Mouse (Mus musculus): ENCODE results near the gene Polr2a. TPM values are rescaled to one million over a fixed set of nuclear protein-coding genes. Genes with fewer than 3 reads are reported as not detected.
"Not testable (repeated sequence)": the region's sequence is repeated elsewhere in the genome, so short reads cannot be mapped to it uniquely, and the experiment has no call there.

The Polr2a gene
- total RNA-seq, 2 experiments from 2014 or later: 54.3 to 54.4 TPM

DNA sequence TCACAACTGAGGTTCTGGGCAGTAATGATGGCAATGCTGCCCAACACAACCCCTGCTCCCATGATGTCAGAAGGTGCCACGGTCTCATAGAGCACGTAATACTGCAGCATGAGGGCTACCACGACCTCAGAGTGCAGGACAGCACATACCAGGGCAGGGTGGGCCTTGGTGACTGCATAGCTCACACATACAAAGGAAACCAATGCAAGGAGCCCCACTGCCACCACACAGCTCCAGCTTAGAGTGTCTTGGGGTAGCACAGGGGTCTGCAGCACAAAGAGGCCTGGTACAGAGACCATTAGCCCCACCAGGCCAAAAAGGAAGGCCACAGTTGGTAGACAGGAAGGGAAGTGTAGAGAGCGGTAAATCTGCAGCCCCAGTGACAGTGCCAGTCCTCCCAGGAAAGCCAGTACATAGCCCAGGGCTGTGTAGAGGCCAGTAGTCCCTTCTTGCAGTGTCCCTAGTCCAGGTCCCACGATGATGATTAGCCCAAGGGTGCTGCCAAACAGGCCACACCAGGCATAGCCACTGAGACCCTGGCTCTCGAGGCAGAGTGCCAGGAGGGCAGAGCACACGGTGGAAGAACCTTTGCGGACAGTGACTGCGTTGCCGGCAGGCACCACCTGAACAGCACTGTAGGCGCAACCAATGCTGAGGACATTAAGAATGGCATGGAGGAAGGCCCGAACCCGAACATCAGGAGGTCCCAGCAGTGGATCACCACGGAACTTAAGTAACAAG is 1.9 kb upstream of the Polr2a start:
- intact Hi-C loops (cut with DNase I): no loop called here
- no peak for DNase-seq (ENCODE audit: low spot score in 2 of 2)

DNA sequence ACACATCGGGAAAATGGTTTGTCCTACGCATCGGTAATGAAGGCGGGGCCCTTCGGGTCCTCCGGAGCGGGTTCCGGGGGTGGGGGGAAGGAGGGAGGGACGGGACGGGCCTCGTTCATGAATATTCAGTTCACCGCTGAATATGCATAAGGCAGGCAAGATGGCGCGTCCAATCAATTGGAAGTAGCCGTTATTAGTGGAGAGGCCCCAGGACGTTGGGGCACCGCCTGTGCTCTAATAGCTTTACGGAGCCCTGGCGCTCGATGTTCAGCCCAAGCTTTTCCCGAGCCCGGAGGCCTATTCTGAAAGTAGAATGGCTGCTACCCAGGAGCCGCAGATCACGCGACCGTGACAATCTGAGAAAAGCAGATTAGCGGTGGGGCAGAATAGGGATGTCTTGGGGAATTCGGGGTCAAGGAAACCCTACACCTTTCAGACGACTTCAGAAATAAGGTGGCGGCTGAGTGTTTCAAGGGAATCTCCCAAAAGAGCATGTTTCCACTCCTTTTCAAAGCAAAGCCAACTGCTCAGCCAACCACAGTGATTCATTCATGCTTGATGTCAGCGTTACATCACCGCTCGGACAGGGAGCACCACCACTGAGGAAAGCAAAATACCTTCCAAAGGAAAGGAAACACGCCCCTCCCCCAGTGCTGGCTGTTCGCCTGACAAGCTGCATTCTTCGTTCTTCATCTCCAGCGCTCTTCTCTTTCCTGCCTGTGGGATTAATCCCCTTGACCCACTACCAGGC is 709 bp upstream of the Polr2a start:
- DNase-seq (ENCODE audit: low spot score in 2 of 2): peak; percentile 85 to 90

DNA sequence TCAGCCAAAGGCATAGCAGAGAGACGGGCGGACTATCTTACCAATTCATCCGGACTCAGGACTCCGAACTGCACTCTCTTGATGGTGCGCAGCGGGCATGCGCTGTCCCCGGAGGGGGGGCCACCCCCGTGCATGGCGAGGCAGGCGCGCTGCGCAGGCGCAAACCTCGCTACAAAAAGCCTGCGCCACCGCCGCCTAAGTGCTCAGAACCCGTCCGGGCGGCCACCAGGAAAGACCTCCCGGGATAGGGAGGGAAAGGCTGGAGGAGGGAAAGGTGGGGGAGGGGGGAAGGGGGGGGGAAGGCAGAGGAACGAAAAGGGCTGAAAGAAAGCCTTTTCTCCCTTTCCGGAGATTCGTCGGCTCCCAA is 364 bp downstream of the Polr2a start:
- peak; percentile 96 to 97 for DNase-seq (ENCODE audit: low spot score in 2 of 2)
- intact Hi-C loops (cut with DNase I): loop anchor here (2.0 to 5.0 kb wide), 3 partner anchors 75 to 101 kb away; partner anchors contain the start of genes Nlgn2, Senp3, Sox15 and Tmem256

More for the DNA sequence above, 709 bp upstream of the Polr2a start:
- intact Hi-C loops (cut with DNase I): loop anchor here (2.0 to 5.0 kb wide), 3 partner anchors 76 to 102 kb away; partner anchors contain the start of genes Nlgn2, Senp3, Sox15 and Tmem256

DNA sequence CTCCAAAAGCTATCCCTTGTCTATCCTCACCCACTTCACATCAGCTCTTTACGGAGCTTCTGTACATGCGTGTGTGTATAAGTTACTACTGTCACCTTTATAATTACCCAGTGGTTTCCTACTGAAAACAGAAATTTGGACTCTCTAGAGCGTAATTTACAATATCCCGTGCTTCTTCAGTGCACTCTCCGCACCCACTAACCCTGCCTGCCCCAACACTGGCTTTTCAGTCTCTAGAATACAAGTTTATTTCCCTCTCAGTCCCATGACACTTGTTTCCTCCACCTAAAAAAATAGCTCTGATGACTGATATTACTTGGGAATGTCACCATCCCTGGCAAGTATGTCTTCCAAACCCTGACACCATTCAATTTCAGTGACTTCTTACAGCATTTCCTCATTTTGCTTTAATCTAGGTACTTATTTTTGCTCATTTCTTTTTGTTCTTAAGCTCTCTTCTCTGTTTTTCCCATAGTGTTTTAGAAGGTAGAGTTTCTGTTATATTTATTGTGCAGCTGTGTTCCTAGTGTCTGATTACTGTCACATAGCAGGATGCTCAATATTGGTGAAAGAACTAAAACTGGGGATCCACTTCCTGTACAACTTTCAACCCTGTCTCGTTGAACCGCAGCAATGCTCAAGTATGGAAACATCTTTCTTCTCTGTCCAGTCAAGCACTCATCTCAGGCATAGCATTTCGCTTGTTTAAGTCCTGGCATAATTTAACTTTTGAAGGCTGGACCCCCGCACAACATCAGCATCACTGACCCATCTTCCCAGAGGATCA is 941 bp downstream of the Polr2a start:
- DNase-seq (ENCODE audit: low spot score in 2 of 2): no peak
- intact Hi-C loops (cut with DNase I): loop anchor here (2.0 to 5.0 kb wide), 3 partner anchors 75 to 100 kb away; partner anchors contain the start of genes Nlgn2, Senp3, Sox15 and Tmem256

DNA sequence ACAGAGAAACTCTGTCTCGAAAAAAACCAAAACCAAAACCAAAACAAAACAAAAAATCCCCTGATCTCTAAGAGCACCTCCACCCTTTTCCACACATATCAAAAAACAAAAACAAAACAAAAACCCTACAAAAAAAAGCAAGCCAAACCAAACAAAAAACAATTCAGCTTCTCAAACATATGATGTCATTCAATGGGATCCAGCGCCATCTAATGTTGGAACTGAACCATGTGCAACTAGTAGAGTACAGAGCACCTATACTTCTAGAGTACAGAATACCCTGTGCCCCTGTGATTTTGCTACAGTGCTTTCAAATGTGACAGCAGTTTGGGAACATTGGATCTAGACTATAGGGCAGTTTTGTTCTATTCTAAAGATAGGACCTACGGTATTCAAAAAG is 3.7 kb downstream of the Polr2a start:
- DNase-seq (ENCODE audit: low spot score in 2 of 2): no peak
- intact Hi-C loops (cut with DNase I): loop anchor here (5.0 kb wide), 2 partner anchors 83 to 97 kb away; partner anchors contain the start of genes Nlgn2, Sox15 and Tmem256

DNA sequence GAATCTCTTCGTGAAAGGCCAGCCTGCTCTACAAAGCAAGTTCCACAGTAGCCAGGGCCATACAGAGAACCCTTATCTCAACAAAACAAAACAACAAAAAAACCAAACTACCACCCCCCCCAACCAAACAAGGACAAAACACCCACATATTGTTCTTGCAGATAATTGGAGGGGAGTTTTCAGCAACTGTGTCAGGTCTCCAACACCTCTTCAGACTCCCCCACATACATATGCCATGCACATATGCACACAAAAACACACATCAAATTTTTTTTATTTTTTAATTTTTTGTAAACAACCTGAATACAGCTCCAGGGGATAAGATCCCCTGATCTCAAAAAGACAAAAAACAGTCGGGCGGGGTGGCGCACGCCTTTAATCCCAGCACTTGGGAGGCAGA is 4.2 kb downstream of the Polr2a start:
- no peak for DNase-seq (ENCODE audit: low spot score in 2 of 2)
- intact Hi-C loops (cut with DNase I): no loop called here

DNA sequence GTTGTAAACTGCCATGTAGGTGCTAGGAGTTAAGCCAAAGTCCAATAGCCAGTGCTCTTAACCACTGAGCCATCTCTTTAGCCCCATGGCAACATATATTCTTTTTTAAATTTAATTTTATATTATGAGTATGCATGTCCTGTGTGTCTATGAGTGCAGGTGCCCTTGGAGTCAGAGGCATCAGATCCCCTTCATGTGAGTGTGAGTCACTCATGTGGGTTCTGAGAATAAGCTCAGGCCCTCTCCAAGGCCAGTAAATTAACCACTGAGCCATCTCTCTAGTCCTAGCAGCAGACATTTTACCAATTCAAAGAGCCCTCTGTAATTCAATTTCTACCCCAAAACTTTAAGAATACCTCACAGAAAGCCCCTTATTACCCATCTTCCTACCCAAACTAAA is 5.8 kb downstream of the Polr2a start:
- intact Hi-C loops (cut with DNase I): no loop called here

DNA sequence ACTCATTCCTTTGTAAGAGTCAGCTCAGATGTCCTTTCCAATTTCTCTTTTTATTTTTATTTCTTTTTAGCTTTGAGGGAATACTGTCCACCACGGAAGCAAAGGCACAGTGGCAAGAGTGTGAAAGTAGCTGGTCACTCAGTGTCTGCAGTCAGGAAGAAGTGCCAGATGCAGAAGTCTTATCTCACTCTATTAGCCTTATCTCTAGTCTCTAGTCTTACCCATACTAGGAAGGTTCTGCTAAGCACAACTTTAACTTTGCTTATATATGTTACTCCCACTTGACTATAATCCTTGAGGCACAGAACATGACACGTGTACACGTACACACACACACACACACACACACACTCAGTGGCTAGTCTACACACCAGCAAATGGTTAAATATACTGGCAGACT is 6.8 kb downstream of the Polr2a start:
- intact Hi-C loops (cut with DNase I): no loop called here
- DNase-seq (ENCODE audit: low spot score in 2 of 2): no peak

More for the DNA sequence above, 5.8 kb downstream of the Polr2a start:
- no peak for DNase-seq (ENCODE audit: low spot score in 2 of 2)

DNA sequence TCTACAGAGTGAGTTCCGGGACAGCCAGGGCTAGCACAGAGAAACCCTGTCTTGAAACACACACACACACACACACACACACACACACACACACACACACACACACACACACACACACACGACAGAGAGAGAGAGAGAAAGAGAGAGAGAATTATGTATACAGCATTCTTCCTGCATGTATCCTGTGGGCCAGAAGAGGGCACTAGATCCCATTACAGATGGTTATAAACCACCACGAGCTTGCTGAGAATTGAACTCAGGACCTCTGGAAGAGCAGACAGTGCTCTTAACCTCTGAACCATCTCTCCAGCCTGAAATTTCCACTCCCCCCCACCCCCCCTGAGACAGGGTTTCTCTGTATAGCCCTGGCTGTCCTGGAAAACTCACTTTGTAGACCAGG is 27.0 kb downstream of the Polr2a start:
- intact Hi-C loops (cut with DNase I); DNase-seq (ENCODE audit: low spot score in 2 of 2): not testable (repeated sequence)

DNA sequence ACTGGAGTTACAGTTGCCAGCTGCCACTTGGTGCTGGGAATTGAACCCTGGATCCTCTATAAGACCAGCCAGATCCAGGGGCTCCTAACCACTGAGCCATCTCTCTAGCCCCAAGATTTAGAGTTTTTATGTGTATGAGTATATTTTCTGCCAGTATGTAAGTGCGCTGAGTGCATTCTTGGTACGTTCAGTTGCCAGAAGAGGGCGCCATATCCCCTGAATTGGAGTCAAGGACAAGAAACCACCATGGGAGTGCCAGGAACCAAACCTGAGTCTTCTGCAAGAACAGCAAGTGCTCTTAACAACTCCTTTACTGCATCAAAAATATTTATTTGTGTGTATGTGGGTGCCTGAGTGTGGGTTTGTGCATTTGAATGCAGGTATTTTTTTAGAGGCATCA is 29.4 kb downstream of the Polr2a start:
- intact Hi-C loops (cut with DNase I): loop anchor here (2.0 kb wide), 1 partner anchor 14 kb away; no protein-coding TSS in a partner anchor
- DNase-seq (ENCODE audit: low spot score in 2 of 2): peak in 1 of 2 experiments; percentile 37

DNA sequence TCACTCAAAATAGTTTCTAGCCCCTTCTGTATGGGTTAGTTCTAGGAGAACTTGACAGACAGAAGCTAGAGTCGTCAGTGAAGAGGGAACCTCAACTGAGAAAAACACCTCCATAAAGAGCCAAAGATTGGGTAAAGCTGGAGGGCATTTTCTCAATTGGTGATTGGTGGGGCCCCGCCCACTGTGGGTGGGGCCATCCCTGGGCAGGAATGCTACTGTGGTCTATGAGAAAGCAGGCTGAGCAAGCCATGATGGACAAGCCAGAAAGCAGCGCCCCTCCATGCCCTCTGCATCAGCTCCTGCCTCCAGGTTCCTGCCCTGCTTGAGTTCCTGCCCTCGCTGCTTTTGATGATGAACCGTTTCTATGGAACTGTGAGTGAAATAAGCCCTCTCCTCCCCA is 32.5 kb downstream of the Polr2a start:
- intact Hi-C loops (cut with DNase I): no loop called here
- no peak for DNase-seq (ENCODE audit: low spot score in 2 of 2)

DNA sequence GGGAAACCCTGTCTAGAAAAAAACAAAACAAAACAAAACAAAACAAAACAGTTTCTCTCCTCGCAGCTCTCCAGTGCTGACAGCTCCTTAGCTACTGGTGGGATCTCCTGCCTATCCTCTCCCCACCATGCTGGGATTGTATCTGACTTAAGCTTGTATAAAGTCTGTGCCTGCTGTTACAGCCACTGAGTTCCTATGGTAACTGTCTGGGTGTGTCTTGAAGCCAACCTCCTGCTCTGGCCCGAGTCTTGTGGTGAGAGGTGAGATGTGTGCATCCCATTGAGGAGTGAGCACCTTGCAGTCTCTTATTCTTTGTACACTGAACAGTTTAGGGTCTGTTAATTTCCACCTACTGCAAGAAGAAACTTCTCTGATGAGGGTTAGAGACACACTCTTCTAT is 35.4 kb downstream of the Polr2a start:
- no peak for DNase-seq (ENCODE audit: low spot score in 2 of 2)
- intact Hi-C loops (cut with DNase I): no loop called here

DNA sequence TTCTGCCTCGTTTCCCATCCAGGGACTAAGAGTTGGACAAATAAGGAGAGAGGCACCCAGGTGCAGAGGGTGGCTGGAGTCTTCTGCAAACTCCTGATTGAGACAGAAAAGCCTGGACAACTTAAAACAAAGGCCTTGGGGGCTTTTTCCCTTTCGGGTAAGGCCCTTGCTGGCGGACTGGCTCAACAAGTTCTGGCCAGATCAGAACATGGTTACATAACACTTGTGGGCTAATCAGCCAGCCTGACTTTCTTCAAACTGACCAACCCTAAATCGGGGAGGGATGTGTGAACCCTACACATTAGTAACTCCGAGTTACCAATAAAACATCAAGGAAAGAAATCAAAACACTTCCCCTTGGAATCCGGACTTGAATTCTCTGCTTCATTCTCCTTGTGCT is 37.6 kb downstream of the Polr2a start:
- intact Hi-C loops (cut with DNase I): no loop called here
- DNase-seq (ENCODE audit: low spot score in 2 of 2): no peak

DNA sequence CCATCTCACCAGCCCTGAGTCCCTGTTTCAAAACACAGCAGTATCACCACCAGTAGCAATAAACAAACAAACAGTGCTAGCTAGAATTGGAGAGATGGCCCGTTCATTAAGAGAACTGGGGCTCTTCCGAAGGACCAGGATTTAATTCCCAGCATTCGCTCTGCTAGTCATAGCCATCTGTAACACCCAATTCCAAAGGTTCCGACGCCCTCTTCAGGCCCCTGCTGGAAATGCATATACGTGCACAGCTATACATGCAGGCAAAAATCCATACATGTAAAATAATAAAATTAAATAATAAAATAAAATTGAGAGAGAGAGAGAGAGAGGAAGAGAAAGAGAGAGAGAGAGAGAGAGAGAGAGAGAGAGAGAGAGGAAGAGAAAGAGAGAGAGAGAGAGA is 39.0 kb downstream of the Polr2a start:
- DNase-seq (ENCODE audit: low spot score in 2 of 2): no peak
- intact Hi-C loops (cut with DNase I): no loop called here

DNA sequence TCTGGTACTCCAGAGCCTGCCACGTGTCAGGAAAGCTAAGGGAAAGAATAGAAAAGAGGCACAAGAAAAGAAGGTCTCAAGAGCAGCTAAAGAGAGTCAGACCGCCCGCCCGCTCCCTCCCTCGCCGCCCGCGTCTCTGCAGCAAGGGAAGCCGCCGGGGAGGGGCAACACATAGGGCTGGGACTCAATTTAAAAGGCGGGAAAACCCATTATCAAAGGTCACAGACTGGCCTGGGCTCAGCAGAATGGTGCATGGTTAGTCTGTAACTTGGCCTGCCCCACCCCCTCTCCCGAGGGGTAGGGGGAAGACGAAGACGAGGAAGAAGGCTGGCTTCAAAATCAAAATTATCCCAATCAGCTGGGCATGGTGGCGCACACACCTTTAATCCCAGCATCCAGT is 39.8 kb downstream of the Polr2a start:
- intact Hi-C loops (cut with DNase I): no loop called here

DNA sequence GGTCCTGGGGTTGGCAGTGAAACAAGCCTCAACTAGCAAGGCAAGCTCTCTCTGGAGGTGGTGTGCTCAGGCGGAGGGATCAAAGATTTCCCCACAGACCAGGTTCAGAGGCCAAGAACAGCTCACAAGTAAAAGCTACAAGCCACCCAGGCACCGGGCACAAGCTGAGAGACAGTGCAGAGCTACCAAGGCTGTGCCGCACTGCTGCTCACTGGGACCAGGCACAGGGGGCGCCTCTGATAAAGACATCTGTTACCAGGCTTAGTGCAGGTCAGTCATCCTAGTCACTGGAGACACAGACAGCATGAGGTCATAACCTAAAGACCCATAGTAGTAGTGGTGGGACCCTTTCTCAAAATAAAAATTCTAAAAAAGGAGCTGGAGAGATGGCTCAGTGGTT is 41.5 kb downstream of the Polr2a start:
- DNase-seq (ENCODE audit: low spot score in 2 of 2): no peak
- intact Hi-C loops (cut with DNase I): no loop called here

More for the DNA sequence above, 39.8 kb downstream of the Polr2a start:
- no peak for DNase-seq (ENCODE audit: low spot score in 2 of 2)

DNA sequence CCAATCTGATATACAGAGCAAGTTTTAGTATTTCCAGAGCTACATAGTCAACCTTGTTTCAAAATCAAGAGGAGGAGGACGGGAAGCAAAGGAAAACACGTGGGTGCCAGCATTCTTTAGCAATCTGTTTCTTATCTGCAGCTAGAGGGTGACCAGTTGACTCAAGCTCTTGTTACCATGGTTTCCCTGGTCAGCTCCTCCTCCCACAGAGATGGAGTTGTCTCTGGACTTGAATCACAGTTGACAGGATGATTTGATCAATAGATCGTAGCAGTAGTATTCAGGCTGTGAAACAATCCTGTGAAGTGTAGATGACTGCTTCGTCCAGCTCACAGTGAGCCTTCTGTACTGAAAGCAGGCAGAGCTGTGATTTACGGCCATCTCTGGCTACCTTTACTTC is 42.5 kb downstream of the Polr2a start:
- intact Hi-C loops (cut with DNase I): no loop called here
- peak in 1 of 2 experiments; percentile 29 for DNase-seq (ENCODE audit: low spot score in 2 of 2)

DNA sequence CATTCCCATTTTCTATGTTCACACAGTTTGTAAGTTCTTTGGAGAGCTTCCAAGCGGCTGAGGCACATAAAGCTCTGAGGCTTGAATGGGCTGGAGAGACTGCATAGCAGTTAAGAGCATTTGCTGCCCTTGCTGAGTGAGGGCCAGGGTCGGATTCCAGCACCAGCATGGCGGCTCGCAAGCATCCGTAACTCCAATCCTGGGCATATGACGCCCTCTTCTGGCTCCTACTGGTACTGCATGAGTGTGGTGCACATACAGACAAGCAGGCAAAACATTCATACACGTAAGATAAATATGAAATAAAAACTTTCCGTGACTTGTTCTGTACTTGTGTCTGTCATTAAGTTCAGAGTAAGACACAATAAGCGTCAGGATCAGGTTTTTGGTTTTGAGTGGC is 43.0 kb downstream of the Polr2a start:
- DNase-seq (ENCODE audit: low spot score in 2 of 2): peak; percentile 15 to 20
- intact Hi-C loops (cut with DNase I): no loop called here

DNA sequence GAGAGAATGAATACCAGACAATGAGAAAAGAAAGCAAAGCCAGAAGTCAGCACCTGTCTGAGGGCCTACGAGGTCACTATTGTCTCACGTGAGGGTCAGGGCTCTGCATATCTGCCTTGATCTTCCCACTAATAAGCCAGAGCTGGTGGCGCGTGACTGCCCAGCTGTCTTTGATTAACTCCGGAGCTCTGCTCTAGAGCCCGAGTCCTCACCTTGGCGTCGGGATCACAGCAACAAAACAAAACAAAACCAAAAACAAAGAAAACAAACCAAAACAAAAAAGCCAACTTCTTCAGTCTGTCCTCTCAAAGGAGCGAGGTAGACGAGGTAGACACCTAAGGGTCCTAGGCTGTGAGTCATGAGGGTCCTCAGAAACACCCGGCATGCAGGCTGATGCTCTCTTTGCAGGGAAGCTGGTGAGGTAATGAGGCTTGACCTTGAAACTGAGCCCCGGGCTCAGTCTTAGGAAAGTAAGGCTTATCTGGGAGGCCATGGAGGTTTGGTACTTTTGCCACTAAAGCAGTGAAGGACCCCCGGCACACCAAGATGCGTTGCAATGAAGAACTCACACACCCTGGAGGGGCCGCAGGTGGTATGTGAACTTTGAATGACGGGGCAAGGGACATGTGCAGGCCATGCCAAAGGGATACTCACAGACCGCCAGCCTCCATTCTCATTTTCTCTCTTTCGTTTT is 43.7 kb downstream of the Polr2a start:
- intact Hi-C loops (cut with DNase I): no loop called here
- no peak for DNase-seq (ENCODE audit: low spot score in 2 of 2)

All from left cerebral cortex, postnatal 14 days (tissue).